Mouse (Mus musculus): ENCODE data around the gene Cxadr.

The Cxadr gene

DNA sequence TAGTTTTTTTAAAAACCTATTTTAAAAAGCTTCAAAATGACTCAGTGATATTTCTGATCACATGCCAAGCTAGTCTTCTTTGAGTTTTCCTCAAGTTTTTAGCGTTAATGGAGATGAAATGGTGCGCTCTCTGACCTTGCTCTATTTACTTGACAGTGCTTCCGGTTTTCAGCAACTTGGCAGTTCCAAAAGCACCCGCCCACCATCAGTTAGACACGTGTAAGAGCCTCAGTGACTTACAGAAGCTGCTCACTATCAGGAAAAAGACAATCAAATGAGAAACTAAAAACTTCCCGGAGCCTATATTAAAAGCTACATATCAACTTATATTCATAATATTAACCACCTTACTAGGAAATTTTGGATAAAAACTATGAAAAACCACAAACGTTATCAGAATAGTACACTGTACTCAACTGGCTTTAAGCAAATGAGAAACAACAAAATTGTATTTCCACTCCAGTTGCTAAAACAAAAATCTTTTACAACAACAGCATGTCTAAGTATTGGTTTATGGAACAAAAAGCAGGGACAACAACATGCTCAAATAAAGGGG is 70.3 kb downstream of the Cxadr start:
- no peak for DNase-seq (ENCODE audit: low spot score)

DNA sequence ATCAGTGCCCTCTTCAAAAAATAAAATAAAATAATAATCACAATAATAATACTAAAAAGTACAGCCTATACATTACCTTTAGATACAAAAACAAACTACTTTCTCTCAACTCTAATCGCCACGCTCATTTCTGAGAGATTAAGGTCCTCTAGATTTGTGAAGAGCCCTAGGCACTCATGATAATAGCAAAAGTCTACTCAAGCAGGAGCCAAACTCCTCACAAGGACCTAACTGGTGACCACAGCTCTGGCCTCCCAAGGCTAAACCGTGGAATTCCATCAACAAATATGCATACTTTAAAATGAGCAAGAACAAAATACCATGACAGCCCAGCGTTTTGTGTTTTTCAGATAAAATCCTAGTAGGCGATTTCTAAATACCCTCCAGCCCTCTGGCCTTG is 71.5 kb downstream of the Cxadr start:
- DNase-seq (ENCODE audit: low spot score): no peak

DNA sequence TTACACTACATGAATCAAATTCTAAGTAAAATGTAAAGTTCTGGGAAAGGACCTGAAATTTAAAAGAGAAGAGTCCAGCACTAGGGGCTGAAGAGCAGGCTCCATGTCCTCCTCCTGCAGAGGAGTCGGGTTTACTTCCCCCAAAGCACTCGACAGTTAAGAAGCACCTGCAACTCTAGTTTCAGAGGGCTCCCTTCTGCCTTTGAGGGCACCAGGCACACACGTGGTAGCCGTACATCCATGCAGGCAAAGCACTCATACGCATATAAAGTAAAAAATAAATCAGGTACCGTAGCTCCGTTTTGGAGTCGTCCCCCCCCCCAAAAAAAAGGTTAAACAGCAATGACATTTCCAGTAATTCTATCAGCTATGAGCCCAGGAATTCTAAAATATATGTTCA is 72.5 kb downstream of the Cxadr start:
- DNase-seq (ENCODE audit: low spot score): no peak

DNA sequence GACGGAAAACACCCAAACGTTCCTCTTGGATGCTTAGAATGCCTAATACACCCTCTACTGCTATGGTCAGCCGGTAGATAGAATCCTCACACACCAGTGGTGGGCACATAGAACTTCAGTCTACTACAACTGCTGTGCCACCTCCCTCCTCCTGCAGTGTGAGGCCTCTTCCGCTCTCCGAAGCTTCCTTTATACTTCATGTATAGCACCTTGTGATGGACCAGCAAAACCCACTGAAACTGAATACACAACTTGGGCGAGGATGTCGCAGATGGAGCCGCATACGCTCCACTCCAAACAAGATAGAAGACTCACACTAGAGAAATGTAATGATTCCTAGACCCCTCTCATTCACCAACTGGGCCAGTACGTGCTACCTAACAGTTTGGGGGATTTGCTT is 73.9 kb downstream of the Cxadr start:
- no peak for DNase-seq (ENCODE audit: low spot score)

DNA sequence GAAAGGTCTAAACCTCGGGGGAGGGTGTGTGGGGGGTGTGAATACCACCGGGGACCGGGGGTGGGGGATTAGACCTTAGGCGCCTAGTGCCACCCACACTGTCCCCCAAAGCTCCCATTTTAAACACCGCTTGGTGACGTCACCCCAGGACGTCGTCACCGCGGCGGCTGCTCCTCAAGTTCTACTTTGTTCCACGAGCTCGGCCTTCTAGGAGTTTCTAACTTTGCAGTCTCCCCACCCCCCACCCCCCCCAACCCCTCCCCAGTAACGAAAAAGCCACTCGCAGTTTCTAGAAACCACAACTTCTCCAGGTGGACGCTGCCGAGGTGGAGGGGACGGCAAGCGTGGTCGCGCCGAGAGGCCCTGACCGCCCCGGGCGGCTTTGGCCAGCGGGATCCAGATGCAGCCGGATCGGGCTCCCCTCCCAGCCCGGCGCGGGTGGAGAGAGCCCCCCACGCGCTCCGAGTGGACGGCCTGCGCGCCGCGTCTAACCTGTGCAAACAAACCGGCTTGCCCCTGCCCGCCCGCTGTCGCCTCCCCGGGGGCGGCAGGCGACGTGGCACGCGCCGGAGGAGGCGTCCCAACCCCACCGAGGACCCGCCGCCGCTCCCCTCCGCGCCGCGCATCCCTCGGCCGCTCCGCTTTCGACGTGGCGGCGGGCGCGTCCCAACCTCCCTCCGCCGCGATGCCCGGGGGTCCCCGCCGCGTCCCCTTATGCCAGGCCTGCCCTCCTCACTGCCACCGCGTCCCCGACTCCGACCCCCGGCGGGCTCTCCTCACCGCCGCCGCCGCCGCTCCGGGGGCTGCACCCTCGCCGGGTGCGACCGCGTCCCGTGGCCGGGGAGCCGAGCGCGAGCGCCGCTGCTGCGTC is 74.8 kb downstream of the Cxadr start:
- no peak for DNase-seq (ENCODE audit: low spot score)

DNA sequence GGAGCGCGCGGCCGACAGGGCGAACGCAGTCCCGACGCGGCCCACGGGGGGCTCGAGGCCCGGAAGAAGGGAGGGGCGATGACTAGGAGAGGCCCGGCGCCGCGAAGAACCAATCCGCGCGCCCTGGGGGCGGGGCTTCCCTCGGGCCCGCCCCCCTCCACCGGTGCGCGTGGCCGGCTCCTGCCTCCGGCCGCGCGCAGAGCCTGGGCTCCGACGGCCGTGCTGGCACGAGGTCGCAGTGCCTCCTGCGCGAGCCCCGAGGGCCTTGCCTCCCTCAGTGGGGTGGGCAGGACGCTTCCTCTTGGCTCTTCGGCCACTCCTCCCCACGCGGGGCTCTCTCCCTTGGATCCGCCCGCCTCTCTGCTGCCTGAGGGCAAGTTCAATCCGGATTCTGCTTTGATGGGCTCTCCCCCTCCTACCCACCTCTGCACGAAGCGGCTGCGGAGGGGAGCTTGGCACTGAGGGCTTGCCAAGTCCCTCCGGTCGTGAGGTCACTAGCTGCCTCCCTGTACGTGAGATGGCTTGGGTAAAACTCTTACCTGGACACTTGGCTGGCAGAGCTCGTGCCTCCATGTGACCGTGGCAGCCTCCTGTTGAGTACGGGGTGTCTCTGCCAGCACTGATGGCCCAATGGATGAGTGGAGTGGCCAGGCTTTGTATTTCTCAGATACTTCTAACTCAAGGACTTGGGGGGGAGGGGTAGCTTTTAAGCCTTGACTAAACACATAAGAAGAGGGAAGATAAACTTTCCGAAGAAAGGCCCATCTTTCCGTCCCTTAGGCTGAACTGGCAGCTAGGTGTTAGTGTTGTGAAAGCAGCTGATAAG is 75.7 kb downstream of the Cxadr start, which contains the start of gene Btg3:
Gene Btg3, minus strand, starts transcription at position 448 of the 826 bp plus-strand sequence.
- peak; percentile 63 for DNase-seq (ENCODE audit: low spot score)

DNA sequence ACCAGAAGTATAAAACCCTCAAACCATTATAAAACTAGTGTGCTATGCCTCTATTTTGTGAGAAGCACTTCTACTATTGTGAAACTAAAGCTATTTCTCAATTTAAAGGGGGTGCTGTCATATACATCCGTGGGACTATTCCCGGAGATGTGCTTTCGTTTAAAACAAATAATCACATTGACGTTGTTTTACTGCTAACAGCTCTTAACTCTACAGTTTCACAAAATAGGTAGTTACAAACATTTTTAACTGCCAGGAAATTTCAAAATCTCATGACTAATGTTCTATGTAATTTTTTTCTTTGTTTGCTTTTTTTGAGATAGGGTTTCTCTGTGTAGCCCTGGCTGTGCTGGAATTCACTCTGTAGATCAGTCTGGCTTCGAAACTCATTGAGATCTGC is 77.2 kb downstream of the Cxadr start:
- no peak for DNase-seq (ENCODE audit: low spot score)

DNA sequence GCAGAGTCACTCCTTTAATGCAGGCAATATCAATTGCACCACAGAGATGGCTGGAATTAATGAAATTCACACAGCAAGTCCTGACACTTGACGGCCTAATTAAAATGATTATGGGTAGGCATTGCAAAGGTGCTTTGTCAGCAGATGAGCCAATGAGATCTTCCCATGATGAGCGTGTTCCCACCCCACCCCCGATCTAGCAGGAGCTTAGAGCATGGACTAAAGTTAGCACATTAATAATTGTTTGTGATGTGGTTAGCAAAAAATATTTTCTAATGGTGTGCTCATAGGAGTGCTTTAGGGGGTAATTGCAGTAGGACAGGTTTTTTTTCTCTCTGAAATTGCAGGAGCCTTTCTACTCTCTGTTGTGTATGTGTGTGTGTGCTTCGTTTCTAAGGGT is 87.8 kb downstream of the Cxadr start:
- DNase-seq (ENCODE audit: low spot score): no peak

DNA sequence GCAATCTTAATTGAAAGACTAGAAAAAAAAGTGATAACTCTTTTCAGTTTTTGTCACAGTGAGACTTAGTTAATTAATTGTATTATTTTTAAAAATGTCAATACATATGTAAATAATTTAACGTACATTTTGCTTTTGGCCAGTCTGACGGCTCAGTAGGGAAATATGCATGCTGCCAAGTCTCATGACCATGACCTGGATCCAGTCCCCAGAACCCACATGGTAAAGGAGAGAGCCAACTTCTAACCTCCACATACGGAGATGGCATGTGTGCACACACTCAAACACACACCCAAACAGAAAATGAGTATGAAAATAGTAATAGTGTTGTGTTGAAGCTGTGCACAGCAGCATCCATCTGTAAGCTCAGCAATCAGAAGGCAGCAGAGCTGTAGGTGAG is 88.7 kb downstream of the Cxadr start:
- no peak for DNase-seq (ENCODE audit: low spot score)

DNA sequence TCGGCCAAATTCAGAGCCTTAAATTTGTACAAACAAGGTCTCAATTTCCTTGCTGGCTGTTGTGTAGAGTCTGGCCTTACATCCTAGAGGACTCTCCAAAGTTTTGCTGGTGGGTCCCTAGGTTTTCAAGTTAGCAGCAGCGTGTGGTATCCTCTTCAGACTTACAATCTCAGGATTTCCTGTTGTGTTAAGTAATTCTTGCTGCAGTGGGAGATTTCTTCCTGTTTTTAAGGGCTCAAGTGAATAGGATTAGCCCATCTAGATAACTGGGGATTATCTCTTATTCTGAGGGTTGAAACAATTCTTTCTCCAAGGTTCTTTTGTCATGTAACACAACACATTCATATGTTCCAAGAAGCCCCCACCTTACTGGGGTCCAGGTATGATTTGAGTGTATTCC is 90.1 kb downstream of the Cxadr start:
- no peak for DNase-seq (ENCODE audit: low spot score)

DNA sequence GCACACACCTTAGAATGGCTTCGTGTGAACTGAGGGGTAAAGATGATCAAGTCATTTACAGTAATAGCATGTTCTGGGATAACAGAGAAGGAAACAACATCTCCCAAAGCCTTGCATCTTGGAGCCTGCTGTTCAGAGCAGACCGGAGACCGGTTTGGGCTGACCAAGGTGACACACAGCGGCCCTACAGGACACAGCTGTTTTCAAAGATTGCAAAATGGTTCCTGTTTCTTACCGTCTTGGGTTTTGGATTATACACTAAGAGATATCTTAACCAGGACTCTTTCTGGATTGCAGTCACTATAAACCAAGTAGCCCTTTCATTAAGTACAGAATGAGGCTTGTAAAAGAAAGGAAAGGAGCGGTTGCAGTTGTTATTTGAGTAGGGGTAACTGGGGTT is 97.4 kb downstream of the Cxadr start:
- no peak for DNase-seq (ENCODE audit: low spot score)

DNA sequence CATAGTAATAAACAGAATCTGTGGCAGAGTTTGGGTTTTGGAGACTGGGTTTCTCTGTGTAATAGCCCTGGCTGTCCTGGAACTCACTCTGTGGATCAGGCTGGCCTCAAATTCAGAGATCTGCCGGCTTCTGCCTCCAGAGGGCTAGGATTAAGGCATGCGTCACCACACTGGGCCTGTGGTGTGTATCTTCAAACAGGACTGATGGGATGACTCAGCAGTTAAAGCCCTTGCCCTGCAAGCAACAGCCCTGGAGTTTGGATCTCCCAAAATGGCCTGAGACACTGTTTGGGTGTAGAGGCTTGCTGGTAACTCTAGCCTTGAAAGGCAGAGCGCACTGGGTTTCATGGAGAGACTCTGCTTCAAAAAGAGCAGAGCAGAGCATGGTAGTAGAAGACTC is 98.1 kb downstream of the Cxadr start:
- no peak for DNase-seq (ENCODE audit: low spot score)

DNA sequence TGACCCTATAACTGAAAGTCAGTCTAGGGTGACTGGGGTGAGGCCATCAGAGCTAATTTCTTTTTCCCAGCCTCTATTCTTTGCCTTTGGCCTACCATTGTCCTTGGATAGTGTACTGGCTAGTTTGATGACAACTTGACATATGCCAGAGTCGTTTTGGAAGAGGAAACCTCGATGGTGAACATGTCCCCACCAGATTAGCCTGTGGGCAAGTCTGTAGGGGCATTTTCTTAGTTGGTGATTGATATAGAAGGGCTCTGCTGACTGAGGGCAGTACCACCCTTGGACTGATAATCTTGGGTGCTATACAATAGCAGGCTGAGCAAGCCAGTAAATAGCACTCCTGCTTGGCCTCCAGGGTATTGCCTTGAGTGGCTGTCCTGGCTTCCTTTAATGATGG is 101.0 kb downstream of the Cxadr start:
- DNase-seq (ENCODE audit: low spot score): no peak

DNA sequence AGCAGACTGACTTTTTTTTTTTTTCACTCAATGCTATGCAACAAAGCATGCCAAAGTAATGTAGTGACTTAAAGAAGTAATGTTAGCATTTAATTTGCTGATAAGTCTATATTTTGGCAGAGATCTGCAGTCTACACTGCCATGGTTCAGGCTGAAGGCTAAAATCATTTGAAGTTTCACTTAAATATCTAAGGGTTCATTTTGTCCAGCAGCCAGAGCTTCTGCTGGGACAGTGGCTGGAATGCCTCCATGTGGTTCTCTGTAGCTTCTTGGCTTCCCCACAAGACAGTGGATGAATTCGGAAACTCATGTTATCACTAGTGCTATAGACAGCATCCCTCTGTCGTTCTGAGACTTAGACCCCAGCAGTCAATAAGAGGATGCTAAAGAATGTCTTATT is 105.4 kb downstream of the Cxadr start:
- no peak for DNase-seq (ENCODE audit: low spot score)

DNA sequence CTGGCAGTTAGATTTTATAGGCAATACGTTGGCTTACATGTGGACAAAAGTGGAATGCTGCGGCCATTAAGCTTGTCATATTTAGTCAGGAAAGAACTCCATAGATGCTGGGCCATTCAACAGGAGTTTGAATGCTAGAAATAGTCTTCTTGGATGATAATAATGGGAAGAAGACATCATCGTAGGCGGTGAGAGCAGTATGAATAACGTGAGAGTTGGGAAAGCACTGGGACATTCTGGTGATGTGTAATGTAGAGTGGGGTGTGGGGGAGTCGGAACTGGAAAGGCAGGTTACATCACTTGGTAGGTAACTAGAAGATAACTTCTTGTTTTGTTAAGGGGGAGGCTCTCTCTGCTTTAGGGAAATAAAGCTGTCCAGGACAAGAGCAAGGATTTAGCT is 106.6 kb downstream of the Cxadr start:
- no peak for DNase-seq (ENCODE audit: low spot score)
